Mouse (Mus musculus): ENCODE data around the gene Ptprh.
A peak's percentile ranks its signal among the peaks of the same experiment; 100 is the strongest.

Gene Ptprh

DNA sequence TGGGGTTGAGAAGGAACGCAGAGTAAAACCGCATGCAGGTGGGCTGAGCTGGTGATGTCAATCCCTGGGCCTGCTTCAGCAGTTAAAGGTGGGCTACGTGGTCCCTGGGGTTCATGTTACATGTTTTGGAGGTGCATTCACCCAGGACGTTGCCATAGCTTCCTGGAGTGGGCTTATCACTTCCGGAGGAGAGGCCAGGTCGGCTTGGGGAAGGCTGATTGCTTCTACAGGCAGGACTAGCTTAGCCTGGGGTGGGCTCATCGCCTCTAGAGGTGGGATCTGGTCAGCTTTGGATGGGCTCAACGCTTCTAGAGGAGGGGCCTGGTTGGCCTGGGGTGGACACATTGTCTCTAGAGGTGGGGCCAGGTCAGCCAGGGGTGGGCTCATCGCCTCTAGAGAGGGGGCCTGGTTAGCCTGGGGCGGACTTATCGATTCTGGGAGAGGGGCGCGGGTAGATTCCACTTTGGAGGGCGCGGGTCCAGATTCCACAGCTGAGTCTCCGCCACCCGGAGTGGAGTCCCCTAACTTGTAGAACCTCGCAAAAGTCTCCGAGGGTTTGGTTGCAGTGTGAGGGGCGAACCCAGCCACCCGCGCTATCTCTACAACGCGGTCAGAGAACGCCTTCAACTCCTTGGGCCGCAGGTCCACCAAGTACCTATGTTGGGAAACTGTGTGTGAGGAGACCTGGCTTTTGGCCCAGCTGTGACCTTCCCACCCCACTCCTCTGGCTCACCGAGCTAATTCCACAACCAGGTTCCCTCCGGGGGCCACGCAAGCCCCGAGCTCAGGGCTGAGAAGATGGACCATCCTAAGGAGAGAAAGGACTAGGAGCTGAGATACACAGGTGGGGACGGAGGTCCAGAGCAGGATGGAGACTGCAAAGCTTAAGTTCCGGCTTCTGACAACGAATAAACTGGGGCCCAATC, 80.4 kb downstream of the Ptprh start:
- DNase-seq (ENCODE audit: low spot score): no peak

DNA sequence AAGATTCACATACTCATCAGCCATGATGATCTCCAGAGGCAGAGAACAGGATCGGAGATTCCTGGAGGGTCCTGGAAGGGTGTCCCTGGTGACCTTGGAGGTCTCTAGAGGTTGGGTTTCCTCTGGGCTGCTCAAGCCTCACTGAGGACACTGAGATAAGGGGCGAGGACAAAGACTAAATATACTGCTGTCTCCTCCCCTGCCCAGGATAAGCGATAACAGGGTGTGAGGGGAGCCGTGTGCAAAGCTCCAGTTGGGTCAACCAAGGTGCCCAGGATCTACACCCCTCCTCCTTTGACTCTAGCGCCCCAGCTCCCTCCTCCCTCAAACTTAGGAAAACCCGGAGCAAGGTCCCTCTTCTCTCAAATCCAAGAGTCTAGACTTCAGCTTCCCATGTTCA, 81.5 kb downstream of the Ptprh start:
- DNase-seq (ENCODE audit: low spot score): no peak

DNA sequence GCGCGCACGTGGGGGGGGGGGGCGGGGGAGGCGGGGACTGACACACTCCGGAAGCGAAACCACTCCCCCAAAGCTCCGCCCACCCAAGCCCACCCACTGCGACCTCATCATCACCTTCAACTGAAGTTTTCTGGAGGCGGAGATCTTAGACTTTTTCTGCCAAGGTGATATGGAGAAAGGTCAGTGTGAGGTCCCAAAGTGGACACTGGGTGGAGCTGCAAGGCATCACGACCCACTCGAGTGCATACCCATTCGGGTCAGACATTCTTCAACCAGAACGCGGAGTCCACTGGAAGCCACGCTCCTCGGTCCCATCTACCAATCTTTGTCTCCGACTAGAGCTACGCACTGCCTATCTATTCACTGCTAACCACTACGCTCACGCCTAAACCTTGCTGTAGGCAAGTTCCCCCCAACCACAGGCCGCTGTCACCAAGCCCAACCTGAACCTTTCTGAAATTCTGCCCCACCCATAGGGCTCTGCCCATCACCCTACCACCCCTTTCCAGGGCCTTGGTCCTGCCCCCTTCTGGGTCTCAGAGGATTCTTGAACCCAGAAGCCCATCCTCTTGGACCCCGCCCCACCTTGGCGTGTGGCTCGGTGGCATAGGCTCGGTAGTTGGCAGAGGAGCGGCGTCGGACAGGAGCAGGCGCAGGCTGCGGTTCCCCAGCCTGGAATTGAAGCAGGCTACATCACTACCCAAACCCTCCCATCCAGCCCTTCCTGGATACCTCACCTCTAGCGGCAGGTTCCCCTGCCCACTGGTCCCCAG, 82.4 kb downstream of the Ptprh start:
- DNase-seq (ENCODE audit: low spot score): no peak

DNA sequence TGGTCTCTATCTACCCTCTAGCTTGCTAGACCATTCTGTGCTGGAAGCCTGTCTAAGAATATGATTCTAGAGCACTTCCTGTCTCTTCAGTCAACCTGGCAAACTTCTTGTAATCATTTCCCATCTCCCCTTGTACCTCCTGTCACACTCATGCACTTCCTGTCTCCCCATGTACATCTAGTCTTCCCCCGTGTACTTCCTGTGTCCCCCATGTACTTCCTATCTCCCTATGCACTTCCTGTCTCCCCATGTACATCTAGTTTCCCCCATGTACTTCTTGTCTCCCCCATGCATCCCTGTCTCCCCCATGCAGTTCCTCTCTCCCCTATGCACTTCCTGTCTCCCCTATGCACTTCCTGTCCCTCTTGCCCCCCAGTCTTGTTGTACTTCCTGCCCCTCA, 85.4 kb downstream of the Ptprh start:
- peak; percentile 25 for DNase-seq (ENCODE audit: low spot score)

DNA sequence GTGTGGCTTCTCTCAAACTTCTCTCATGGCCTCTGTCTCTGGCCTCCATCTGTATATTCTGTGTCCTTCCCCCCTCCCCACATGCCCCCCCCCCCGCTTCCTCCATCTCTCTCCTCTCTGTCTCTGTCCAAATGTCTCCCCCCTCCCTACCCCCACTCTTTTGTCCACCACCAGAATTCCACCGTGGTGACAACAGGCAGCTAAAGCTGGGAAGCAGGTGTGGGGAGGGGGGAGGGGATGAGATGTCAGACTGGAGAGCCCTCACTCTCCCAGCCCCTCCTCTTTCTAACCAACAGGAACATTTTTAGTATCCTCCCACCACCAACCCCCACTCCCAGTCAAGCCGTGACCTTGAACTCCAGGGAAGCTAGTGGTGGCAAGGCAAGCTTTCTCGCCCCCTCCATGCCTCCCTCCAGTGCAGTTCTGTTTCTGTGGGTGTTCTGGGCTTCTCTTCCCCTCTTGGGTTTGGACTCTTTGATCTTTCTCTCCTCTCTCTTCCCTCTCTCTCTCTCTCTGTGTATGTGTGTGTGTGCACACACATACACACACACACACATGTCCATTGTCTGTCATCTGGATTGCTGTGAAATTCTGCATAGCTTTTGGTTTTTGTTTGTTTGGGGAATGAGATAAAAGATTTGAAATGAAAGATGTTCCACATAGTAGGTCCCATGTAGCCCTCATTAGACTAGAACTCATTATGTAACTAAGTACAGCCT, 87.3 kb downstream of the Ptprh start, which contains the start of gene Tnnt1:
Gene Tnnt1 (minus strand): TSS at position 51 of the 719 bp plus-strand sequence.
- no peak for DNase-seq (ENCODE audit: low spot score)

DNA sequence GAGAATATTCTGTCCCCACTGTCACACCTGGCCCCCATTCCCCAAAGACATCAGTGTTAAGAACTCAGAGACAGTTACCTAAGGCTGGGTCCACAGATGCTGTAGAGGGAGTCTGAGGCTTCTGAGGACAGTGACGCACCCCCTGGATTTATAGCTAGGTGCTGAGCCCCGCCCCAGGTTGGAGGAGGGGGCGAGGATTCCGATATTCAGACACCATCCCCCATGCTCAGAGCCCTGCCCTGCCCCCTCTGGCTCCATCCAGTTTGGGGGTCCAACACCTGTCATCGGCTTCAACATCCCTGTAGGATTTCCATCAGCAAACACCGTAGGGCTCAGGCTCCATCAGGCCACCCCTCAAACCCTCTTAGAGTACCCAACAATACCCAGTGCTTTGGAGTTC, 88.0 kb downstream of the Ptprh start:
- DNase-seq (ENCODE audit: low spot score): no peak

DNA sequence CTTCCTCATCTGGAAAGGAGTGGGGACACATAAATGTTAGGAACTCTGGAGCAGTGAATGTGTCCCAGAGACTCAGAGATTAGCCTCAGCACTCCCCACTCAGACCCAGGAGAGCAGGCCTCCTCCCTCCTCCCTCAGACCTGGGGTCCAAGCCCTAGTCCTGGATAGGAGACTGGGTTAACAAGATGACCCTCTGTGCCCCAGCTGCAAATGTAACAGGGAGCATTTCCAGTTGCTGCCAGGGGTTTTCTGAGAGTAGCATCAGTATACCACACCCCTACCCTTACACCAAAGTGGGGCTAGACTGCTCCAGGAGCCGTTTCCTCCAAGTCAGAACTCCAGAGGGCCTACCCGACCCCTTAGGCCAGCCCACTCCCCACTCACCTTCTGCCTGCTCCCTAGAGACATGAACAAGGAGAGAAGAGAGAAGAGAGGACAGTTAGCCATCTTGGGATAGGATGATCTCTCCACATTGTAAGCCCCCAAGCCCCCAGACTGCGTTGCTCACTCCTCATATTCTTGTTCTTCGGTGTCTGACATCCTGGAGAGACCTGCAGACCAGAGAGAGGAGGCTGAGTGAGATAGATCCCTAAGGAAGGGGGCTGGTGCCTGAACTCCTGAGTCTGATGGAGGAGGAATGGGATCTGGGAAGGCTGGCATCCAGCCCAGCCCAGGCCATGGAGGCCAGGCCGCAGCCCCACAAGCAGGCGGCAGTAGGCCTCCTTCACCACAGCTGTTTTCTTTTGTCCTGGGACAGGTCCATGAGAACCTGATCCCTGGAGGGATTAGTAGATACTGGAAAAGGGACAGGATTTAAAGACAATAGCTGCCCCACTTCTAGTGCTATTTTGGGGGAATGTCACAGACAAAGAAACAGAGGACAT, 89.8 kb downstream of the Ptprh start:
- DNase-seq (ENCODE audit: low spot score): no peak

DNA sequence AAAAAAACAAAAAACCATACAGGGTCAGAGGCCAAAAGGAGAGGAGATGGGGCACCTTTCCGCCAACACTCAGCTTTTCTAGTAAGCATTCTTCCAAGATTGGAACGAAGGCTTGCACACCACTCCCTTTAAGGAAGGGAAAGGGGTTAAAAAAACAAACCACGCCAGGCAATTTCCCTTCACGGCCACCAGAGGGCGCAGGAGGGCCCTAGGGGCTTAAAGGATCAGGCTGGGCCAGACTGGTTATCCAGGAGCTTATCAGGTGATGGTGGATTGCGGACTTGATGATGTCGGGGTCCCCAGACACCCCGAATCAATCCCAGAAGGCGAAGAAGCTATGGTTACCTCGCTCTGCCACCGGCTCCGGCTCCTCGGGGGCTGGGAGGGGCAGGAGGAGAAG, 90.6 kb downstream of the Ptprh start:
- peak; percentile 49 for DNase-seq (ENCODE audit: low spot score)

DNA sequence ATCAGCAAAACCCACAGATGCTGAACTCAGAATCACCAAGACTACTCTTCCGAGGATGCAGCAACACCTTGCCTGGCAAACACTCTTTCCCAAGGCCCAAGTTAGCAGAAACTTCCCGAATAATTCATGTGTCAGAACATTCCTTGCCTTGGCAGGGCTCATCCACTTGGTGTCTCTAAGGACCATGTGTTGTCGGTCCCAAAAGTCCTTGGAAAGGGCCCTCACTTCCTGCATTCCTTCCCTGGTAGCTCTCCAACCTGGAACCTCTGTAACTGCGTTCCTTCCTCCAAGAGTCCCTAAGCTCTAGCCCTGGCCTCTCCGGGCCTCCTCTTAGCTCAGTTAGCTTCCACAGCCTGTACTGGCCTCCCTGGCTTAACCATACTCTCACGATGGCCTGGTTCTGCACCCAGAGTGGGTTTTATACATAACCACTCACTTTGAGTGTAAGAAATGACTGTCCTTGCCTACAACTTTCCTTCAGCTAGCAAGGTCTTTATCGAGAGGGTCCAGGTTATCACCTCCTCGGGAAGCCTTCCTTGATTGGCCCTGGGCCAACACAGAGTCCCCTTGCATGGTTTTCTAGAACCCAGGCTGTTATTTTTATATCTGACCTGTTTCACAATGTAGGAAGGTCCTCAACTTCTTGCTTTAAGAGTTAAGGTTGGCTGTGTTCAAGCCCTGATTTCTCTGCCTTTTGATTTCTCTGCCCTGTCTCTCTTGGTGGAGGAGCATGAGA, 92.2 kb downstream of the Ptprh start:
- no peak for DNase-seq (ENCODE audit: low spot score)

DNA sequence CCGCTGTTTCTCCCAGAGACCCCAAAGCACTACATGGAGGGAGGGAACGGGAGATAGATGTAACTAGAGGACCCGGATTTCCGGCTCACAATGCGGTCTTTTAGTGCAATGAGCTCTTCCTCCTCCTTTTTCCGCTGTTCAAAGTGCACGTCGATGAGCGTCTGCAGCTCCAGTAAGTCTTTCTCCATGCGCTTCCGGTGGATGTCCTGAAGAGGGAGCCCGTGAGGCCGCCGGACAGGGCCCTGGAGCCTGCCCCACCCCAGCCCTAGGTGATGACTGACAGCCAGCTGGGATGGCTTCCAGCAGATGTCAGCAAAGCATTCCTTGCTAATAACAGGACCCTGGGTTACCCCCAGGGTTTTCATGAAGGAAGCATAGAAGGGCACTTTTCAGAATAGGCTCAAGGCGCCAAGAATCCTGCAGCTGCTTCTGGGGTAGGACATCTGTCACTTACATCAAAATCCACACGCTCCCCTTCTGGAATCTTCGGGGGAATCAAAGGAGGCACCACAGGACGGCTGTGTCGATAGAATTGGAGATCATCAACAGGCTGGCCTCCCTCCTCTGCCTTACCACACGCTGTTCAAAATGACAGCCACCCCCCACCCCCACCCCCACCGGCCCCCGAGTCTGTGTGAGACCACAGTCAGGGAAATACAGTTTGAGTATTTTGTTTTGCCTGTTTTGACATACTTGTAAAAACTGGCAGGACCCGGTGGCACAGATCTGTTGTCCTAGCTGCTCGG, 93.8 kb downstream of the Ptprh start:
- DNase-seq (ENCODE audit: low spot score): peak; percentile 78

DNA sequence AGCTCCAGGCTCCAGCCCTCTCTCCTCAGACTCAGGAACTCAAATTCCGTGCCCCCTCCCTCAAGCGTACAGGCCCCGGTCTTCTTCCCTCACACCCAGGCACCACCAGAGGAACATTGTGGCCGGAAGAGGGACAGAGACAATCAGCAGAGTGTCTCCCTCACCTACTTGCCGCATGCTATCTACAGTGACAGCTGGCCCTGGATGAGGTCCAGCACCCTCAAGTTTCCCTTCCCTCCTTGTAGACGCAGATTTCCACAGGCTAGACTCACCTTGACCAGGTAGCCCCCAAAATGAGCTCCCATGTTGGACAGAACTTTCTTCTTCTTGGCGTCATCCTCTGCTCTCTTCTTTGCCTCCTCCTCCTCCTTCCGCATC, 95.1 kb downstream of the Ptprh start:
- DNase-seq (ENCODE audit: low spot score): no peak

DNA sequence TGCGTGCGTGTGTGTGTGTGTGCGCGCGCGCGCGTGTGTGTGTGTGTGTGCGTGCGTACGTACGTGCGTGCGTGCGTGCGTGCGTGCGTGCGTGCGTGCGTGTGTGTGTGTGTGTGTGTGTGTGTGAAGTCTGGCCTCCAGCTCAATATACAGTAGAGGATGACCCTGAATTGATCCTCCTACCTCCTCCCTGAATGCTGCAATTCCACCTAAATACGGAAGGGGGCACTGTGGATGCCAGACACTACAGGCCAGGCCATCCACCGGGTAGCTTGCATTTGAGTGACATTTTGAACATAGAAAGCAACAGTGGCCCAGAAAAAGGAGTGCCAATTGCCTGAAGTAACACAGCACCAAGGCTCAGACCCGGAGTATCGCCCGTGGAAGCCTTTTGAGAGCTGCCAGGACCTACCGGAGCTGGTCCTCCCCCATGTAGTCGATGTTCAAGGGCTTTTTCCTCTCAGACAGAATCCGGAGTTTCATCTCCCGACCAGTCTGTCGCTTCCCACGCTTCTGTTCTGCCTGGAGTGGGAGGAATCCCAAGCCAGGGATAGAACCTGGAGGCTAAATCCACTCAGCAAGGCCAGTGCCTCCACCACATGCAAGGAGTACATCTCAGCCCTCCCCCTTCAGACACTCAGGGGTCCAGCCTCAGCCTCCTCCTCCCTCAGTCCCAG, 95.6 kb downstream of the Ptprh start:
- no peak for DNase-seq (ENCODE audit: low spot score)

DNA sequence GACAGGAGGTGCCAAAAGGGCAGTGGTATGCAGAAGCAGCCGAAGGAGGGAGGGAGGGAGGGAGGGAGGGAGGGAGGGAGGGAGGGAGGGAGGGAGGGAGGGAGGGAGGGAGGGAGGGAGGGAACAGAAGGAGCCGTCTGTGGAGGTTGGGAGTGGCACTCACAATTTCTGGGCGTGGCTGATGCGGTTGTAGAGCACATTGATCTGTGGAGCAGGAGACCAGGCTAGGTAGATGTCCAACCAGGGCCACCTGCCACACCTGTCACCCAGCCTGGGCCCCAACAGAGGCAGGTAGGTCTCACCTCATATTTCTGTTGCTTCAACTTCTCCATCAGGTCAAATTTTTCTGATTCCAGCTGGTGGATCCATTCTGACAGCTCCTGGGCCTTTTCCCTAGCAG, 96.6 kb downstream of the Ptprh start:
- DNase-seq (ENCODE audit: low spot score): no peak

DNA sequence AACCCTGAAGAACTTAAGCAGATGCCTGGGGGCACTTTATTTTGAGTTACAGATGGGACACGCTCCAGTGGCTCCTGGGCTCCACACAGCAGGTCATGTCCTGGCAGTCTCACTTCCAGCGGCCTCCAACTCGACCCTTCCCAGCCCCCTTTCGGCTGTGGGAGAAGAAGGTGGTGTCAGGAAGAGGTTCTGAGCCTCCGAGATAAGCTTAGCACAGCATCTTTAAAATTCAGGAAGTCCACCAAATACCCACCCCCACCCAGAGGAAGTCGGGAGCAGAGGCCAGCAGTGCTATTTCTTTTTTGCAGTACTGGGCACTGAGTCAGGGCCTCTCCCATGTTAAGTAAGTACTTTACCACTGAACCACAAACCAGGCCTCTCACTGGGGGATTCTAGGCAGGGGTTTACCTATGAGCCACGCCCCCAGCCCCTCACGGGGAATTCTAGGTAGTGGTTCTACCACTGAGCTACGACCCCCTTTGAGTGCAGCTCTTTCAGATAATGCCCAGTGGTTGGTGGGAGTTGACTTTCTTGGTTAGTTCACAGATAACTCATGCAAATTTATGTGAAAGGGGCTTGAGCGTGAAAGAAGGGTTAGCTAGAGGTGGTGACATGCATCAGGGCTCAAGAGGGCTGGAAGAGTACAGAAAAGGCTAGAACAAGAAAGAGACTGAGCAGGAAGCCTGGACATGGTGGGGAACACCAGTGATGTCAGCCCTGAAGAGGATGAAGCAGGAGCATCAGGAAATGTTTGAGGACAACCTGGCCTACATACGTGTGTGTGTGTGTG, 99.0 kb downstream of the Ptprh start:
- DNase-seq (ENCODE audit: low spot score): no peak

DNA sequence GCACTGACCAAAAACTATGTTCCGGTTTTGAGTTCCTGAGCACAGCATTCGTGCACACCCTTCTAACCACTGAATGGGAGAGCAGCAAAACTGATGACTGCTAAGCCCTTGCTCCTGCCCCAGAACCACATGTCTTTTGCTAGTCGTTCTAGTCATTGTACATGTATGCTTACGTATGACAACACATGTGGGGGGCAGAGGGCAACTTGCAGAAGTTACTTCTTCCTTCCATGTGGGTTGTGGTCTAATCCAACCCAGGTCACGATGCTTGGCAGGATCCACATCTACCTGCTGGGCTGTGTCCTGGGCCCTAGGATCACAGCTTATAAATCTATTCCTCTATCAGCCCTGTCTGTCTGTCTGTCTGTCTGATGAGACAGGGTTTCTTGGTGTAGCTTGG, 100.0 kb downstream of the Ptprh start:
- DNase-seq (ENCODE audit: low spot score): no peak

DNA sequence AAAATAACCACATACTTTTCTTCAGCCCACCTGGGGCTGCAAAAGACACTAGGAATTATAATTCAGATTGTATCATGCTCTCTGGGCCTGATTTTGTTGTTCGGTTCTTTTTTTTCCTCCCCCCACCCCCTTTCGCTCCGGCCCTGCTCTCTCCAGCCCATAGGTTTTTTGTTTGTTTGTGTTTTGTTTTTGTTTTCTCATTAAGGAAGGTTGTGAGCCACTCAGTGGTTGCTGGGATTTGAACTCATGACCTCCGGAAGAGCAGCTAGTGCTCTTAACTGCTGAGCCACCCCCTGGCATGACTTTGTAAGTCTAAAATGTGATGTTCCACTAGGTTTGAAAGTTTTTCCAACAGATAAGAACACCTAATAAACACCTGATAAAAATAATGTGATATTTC, 100.7 kb downstream of the Ptprh start:
- DNase-seq (ENCODE audit: low spot score): no peak

DNA sequence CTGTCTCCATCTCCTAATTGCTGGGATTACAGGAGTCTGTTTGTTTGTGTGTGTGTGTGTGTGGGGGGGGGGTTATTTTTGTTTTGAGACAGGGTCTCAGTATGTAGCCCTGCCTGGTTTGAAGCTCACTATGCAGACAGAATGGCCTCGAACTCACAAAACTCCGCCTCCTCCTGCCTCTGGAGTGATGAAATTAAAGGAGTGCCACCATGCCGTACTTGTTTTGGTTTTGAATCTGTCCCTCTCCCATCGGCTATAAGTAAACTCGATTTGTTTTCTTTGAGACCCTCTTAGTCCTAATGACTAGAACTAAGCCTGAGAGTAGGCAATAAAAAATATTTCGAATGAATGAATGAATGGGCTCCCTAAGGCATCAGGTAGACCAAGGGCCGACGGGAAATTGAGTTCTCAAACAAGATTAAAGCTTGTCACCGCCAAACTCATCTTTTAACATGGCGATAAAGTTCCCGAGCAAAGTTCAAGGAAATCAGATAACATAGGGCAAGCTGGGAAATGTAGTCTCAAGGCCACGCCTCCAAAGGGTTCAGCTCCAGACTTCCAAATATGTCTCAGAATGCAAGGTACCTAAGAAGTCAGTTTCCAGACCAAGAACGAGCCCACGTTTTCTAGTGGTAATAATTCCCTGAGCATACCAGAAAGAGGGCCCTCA, 101.3 kb downstream of the Ptprh start:
- DNase-seq (ENCODE audit: low spot score): peak; percentile 25

Measured in T-cell, adult 2 months (primary cell).